Mouse (Mus musculus): ENCODE measurements around the gene Irx1. TPM values are rescaled to one million over a fixed set of nuclear protein-coding genes. Genes with fewer than 3 reads are reported as not detected.

Irx1 gene
- total and polyA plus RNA-seq, 3 experiments: not detected

DNA sequence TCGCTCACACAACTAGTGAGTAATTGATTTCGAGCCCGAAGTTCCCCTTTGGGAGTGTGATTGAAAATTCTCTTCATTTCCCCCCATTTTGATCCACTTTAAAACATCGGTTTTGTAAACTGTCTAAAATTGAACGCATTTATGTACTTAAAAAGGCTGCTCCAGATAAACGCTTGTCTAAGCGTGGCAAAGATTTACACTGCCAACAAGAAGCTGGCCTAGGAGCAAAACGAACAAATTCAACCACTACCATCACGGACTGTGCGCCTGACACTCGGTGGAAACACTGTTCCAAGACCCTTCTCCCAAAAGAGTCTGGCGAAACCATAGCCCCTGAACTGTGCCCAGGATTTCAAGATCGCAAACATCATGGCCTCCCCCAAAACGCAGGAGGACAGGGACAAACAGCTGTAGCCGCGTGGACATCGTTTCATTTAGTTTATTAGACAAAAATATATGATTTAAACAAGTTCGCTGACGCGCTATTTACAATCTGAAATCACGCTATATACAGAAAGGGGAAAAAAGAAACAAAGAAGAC is 5.6 kb downstream of the Irx1 start:
- H3K9me3 ChIP-seq (replicated peaks; ENCODE audit: insufficient read depth, low read length): no peaks in the 10 kb centered on the region
- no peaks in the 10 kb centered on the region for H3K79me2 ChIP-seq (ENCODE audit: control insufficient read depth, insufficient read depth, low read length, poor library complexity)
- no peaks in the 10 kb centered on the region for H3K27me3 ChIP-seq (ENCODE audit: control insufficient read depth in 1 of 2, insufficient read depth in 2 of 2, low read length in 2 of 2)
- TF ChIP-seq ETS1 (IDR thresholded peaks at IDR 0.05; ENCODE audit: low read depth, low read length) (no peak), MAX (IDR thresholded peaks at IDR 0.05; ENCODE audit: low read length) (no peak), GABPA (IDR thresholded peaks at IDR 0.05; ENCODE audit: low read depth, low read length) (no peak), MAFK (IDR thresholded peaks at IDR 0.05; ENCODE audit: borderline replicate concordance, low read depth, low read length) (no peak), ZNF384 (IDR thresholded peaks at IDR 0.05; ENCODE audit: low read depth, low read length) (no peak), ZKSCAN1 (IDR thresholded peaks at IDR 0.05; ENCODE audit: low read depth, low read length) (no peak), RCOR1 (IDR thresholded peaks at IDR 0.05; ENCODE audit: low read depth, low read length) (no peak), USF2 (IDR thresholded peaks at IDR 0.05; ENCODE audit: borderline replicate concordance in 1 of 2, insufficient read depth in 1 of 2, low read depth in 1 of 2, low read length in 2 of 2) (no peak), MEF2A (IDR thresholded peaks at IDR 0.05; ENCODE audit: extremely low read depth, insufficient replicate concordance, low read depth, low read length, poor library complexity, severe bottlenecking) (no peak), UBTF (IDR thresholded peaks at IDR 0.05; ENCODE audit: borderline replicate concordance, insufficient read depth, low read depth, low read length) (no peak), TCF12 (IDR thresholded peaks at IDR 0.05; ENCODE audit: low read depth, low read length) (no peak), POLR2A (IDR thresholded peaks at IDR 0.05; ENCODE audit: control insufficient read depth in 1 of 2, insufficient read depth in 1 of 2, low read depth in 1 of 2, low read length in 2 of 2, poor library complexity in 1 of 2) (no peak), BHLHE40 (IDR thresholded peaks at IDR 0.05; ENCODE audit: borderline replicate concordance, low read depth, low read length) (no peak), SMC3 (IDR thresholded peaks at IDR 0.05; ENCODE audit: low read depth, low read length) (no peak)
- no peaks in the 10 kb centered on the region for H3K4me1 ChIP-seq (ENCODE audit: control insufficient read depth in 1 of 2, insufficient read depth in 2 of 2, low read length in 2 of 2)
- no peak for DNase-seq (ENCODE audit: low read depth, low spot score)
- H3K36me3 ChIP-seq (ENCODE audit: control insufficient read depth in 1 of 2, insufficient read depth in 2 of 2, low read length in 2 of 2): no peaks in the 10 kb centered on the region
- H3K9ac ChIP-seq (ENCODE audit: control insufficient read depth, low read depth, low read length, poor library complexity, severe bottlenecking): no peak overlapping the region
- no peak overlapping the region for H3K4me3 ChIP-seq (ENCODE audit: control insufficient read depth in 1 of 2, insufficient read depth in 1 of 2, low read depth in 2 of 2, low read length in 2 of 2)
- H3K27ac ChIP-seq (ENCODE audit: control insufficient read depth, low read depth, low read length): no peak overlapping the region

- Histone ChIP-seq H3K27ac (ENCODE audit: control insufficient read depth, low read depth, low read length) (no peak overlapping the region), H3K4me3 (ENCODE audit: control insufficient read depth in 1 of 2, insufficient read depth in 1 of 2, low read depth in 2 of 2, low read length in 2 of 2) (no peak overlapping the region), H3K36me3 (ENCODE audit: control insufficient read depth in 1 of 2, insufficient read depth in 2 of 2, low read length in 2 of 2) (no peaks in the 10 kb centered on the region), H3K27me3 (ENCODE audit: control insufficient read depth in 1 of 2, insufficient read depth in 2 of 2, low read length in 2 of 2) (no peaks in the 10 kb centered on the region), H3K4me1 (ENCODE audit: control insufficient read depth in 1 of 2, insufficient read depth in 2 of 2, low read length in 2 of 2) (no peaks in the 10 kb centered on the region), H3K79me2 (ENCODE audit: control insufficient read depth, insufficient read depth, low read length, poor library complexity) (no peaks in the 10 kb centered on the region), H3K9me3 (replicated peaks; ENCODE audit: insufficient read depth, low read length) (no peaks in the 10 kb centered on the region), H3K9ac (ENCODE audit: control insufficient read depth, low read depth, low read length, poor library complexity, severe bottlenecking) (no peak overlapping the region)
- no peak for TF ChIP-seq KAT2A (conservative IDR thresholded peaks at IDR 0.05; ENCODE audit: low read depth, low read length)
- no peak for TF ChIP-seq POLR2AphosphoS5 (IDR thresholded peaks at IDR 0.05; ENCODE audit: borderline replicate concordance, low read depth, low read length)
- TF ChIP-seq SIN3A (IDR thresholded peaks at IDR 0.05; ENCODE audit: low read length): no peak
- TF ChIP-seq MEF2A (IDR thresholded peaks at IDR 0.05; ENCODE audit: extremely low read depth, insufficient replicate concordance, low read depth, low read length, poor library complexity, severe bottlenecking): no peak
- TF ChIP-seq GATA1 (IDR thresholded peaks at IDR 0.05; ENCODE audit: low read depth, low read length): no peak
- no peak for TF ChIP-seq TBP (IDR thresholded peaks at IDR 0.05; ENCODE audit: low read depth, low read length)
- TF ChIP-seq MYC (IDR thresholded peaks at IDR 0.05; ENCODE audit: low read depth, low read length): no peak
- no peak for TF ChIP-seq MAFK (IDR thresholded peaks at IDR 0.05; ENCODE audit: borderline replicate concordance, low read depth, low read length)
- no peak for TF ChIP-seq RCOR1 (IDR thresholded peaks at IDR 0.05; ENCODE audit: low read depth, low read length)
- TF ChIP-seq CTCF (IDR thresholded peaks at IDR 0.05 in 2 of 3, conservative IDR thresholded peaks at IDR 0.05 in 1 of 3; ENCODE audit: control insufficient read depth in 1 of 3, insufficient read depth in 1 of 3, low read depth in 2 of 3, low read length in 3 of 3, poor library complexity in 1 of 3, severe bottlenecking in 1 of 3): no peak
- TF ChIP-seq USF2 (IDR thresholded peaks at IDR 0.05; ENCODE audit: borderline replicate concordance in 1 of 2, insufficient read depth in 1 of 2, low read depth in 1 of 2, low read length in 2 of 2): no peak
- no peak for TF ChIP-seq UBTF (IDR thresholded peaks at IDR 0.05; ENCODE audit: borderline replicate concordance, insufficient read depth, low read depth, low read length)
- no peak for TF ChIP-seq NRF1 (IDR thresholded peaks at IDR 0.05; ENCODE audit: insufficient read depth, low read depth, low read length, poor library complexity, severe bottlenecking)
- TF ChIP-seq EP300 (IDR thresholded peaks at IDR 0.05; ENCODE audit: low read depth in 1 of 2, low read length in 2 of 2): no peak
- TF ChIP-seq NELFE (IDR thresholded peaks at IDR 0.05; ENCODE audit: low read depth, low read length): no peak
- TF ChIP-seq USF1 (IDR thresholded peaks at IDR 0.05; ENCODE audit: low read depth, low read length): no peak
- no peak for TF ChIP-seq ZKSCAN1 (IDR thresholded peaks at IDR 0.05; ENCODE audit: low read depth, low read length)
- TF ChIP-seq SMC3 (IDR thresholded peaks at IDR 0.05; ENCODE audit: low read depth, low read length): no peak
- DNase-seq (ENCODE audit: low read depth, low spot score): no peak
These were observed 6.4 kb downstream of the Irx1 start for GRCm38 (mm10) chr13:71957147-71957546.
